Mouse (Mus musculus): ENCODE measurements around the gene Wnt3.

GRCm38 (mm10) chr11:103814808-103815207 lies 40.9 kb downstream of the Wnt3 start:
- TF ChIP-seq CTCF (conservative IDR thresholded peaks at IDR 0.05; ENCODE audit: low read length) (no peak), POU5F1 (IDR thresholded peaks at IDR 0.05; ENCODE audit: borderline replicate concordance, low read length) (no peak)
